Mouse (Mus musculus): ENCODE data around the gene Syt11.
"Not testable (repeated sequence)": the region's sequence is repeated elsewhere in the genome, so short reads cannot be mapped to it uniquely, and the experiment has no call there.

The Syt11 gene

DNA sequence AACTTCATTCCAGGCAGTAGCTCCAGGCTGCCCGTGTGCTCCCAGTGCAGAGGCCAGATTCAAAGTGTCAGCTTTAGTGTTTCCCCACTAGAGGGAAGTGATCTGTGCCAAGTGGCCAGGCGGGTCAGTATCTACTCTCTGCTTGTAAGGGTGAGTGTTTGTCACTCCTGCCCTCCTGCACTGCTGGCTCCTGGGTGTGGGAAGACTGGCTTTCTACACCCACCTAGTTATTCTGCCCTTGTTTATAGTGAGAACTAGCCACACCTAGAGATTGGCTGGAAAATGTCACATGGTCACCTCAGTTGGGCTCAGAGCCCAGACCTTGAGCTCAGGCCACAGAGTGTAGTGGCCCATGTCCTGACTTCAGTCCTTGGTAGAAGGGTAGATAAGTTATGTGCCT lies 55.9 kb downstream of the Syt11 start:
- no peak for DNase-seq

DNA sequence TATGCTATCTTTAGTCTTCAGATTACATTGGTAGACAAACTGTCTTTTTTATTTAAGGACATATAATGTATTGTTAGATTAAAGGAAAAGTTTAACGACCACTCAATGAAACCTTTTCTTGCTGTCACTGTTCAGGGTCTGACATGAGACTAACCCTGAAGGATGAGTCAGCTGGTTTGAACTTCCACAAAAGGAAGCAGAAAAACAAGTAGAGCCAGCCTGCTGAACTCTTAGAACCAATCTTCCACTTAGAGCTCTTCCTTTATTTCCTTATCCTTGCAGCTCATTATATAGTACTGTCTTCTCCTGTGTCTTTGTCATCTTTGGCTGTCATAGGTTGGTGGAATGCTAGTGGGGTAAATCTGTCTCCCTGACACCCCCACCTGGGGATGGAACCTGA lies 57.1 kb downstream of the Syt11 start:
- no peak for DNase-seq

DNA sequence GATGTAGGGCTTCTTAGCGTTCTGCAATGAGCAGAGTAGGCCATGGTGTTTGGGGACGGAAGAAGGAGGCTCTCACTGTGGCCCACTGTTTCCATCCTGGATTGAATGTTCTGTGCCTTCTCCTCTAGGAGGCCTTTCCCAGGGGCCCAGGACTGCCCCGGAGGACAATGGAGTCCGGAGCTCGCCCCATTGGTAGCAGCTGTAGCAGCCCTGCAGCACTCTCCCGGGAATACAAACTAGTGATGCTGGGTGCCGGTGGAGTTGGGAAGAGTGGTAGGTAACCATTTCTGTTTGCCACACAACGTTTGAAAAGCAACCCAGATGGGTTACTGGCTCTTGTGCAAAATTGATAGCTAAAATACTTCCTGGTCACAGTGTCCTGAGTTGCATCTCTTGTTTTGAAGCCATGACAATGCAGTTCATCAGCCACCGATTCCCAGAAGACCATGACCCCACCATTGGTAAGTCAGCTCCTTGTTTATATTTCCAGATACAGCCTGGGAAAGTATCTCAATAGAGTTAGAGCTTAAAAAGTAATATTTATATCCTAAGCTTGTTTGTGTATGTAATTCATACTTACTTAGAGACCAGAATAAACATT lies 57.7 kb downstream of the Syt11 start:
- DNase-seq: peak; percentile 13

DNA sequence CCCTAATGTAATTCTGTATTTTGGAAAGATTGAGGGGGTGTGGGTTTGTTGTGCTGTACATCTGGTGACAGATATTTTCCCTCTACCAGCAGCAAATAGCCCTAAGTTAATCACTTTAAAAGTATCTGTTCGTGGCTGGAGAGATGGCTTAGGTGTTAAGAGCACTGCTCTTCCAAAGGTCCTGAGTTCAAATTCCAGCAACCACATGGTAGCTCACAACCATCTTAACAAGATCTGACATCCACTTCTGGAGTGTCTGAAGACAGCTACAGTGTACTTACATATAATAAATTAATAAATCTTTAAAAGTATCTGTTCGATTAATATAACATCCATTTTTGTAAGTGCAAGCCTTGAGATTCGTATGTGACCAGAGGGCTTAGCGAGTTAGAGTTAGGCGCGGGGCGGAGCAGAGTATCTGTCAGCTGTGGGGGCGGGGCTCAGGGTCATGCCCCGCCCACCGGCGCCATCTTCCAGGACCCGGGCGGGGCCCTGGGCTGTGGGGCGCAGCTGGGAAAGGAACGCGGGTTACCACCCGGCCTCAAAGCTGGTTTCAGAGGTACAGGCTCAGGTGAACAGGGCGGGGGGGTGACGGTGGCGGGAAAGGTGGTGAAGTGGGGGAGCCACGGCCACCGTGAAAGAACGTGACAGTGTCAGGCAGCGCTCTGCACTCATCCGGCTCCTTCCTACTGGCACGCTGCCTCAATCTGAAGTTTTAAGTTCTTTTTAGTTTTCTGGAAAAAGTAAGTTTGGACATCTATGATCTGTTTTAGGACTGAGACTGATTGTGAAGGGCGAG lies 58.4 kb downstream of the Syt11 start, which contains the start of gene Rit1:
TSS of gene Rit1 (plus strand) at position 440 of the 799 bp plus-strand sequence.
- DNase-seq: peak; percentile 83

DNA sequence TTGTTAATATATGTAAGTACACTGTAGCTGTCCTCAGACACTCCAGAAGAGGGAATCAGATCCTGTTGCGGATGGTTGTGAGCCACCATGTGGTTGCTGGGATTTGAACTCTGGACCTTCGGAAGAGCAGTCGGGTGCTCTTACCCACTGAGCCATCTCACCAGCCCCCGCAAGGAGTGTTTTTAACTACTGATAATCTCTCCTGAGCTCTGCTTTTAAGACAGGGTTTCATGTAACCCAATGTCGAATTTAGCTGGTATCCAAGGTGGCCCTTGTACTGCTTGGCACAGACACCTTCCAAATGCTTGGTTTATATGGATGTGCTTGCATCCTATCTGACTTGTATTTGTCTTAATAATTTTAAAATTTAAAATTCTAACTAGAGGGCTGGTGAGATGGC lies 59.2 kb downstream of the Syt11 start:
- not testable (repeated sequence) for DNase-seq

DNA sequence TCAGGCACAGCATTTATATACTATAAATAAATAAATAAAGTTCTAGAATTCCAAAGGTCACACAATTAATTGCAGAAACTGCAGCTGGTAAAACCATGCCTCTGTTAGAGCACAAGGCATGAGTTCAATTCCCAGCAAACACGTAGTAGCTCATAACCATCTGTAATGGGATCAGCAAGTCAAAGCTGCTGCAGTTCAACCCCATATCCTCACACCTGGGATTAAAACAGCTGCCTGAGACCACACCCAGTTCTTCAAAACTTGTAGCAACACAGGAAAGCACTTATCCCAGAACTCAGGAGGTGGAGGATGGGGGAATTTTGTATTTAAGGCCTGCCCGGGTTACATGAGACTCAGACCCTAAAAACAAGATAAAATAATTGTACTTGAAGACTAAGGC lies 60.2 kb downstream of the Syt11 start:
- DNase-seq: no peak

DNA sequence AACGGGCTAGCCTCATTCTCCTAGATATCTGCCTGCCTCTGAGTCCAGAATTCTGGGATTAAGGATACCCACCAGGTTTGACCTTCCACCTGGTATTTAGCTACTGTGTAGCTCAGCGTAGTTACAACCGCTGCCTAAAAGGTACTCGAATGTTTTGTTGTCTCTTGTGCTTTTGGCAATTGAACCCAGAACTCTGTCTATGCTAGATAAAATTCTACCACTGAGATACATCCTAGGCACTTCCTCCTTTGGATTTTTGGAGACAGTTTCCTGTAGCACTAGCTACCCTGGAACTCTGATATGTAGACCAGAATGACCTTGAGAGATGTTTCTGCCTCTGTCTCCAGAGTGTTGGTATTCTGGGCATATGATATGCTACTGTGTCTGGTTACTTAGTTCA lies 61.3 kb downstream of the Syt11 start:
- no peak for DNase-seq

DNA sequence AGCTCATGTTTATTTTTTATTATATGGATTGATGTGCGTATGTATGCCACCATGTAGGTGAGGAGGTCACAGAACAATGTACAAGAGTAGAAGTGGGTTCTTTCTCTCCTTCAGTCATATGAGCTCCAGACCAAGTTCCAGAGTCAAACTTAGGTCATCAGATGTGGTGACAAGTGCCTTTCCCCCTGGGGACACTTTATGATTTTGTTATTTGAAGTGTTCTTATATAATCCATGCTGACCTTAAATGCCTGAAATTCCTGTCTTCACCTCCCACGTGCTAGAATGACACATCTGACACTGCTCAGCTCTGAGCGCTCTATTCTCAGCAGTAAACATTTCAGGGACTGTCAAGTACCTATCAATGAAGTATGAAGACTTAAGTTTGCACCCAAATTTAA lies 73.7 kb downstream of the Syt11 start:
- DNase-seq: no peak

DNA sequence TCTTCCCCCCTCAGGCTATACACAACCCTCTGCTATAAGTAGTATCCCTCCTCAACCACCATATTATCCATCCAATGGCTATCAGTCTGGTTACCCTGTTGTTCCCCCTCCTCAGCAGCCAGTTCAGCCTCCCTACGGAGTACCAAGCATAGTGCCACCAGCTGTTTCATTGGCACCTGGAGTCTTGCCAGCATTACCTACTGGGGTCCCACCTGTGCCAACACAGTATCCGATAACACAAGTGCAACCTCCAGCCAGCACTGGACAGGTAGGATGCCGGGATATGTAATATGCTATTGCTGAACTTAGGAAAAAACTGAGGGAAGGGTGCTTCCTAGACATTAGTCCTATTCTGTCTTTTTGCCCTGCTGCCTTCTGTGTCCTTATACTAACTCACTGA lies 74.7 kb downstream of the Syt11 start:
- no peak for DNase-seq

DNA sequence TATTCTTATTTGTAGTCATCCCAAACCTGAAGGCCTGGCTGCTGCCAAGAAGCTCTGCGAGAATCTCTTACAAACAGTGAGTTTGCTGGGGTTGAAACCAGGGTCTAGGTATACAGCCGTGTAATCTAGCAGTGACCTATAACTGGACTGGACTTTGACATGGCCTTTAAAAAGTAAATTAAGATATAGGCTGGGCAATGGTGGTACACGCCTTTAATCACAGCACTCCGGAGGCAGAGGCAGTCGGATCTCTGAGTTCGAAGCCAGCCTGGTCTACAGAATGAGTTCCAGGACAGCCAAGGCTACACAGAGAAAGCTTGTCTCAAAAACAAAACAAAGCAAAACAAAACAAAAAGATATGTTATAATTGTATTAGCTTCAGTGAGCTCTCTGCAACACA lies 76.1 kb downstream of the Syt11 start:
- no peak for DNase-seq

DNA sequence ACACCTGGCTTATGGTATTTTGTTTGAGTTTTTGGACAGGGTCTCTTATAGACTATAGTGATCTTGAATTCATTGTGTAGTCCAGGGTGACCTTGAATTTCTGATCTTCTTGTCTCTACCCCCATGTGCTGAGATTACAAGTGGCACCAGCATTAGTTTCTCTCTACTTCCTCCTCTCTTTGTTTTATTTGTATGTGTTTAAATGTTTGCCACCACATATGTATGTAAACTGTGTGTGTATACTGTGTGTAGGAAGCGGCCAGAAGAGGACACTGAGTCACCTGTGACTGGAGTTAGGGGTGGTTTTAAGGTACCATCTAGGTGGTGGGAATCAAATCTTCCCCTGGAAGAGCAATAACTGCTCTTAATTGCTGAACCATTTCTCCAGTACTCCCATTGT lies 76.9 kb downstream of the Syt11 start:
- no peak for DNase-seq

DNA sequence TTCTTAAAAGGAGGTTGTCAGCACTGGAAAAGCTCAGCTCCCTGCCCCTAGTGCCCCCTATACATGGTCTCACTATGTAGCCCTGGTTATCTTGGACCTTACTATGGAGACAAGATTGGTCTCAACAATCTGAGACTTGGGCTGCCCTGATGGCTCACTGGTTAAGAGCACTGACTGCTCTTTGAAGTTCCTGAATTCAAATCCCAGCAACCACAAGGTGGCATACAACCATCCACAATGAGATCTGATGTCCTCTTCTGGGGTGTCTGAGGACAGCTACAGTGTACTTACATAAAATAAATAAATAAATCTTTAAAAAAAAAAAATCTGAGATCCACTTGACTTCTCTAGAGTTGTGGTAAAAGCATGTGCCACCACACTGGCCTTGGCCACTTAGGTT lies 79.4 kb downstream of the Syt11 start:
- no peak for DNase-seq

All from layer of hippocampus, adult 9-11 months (tissue).